Mouse (Mus musculus) lung, adult 2 months (tissue): ENCODE data around the gene Hist1h3e.

Experiments
- CTCF ChIP-seq: fragments of 200-500 bp; IDR thresholded peaks from 2 replicates; pipeline ENCODE4 v1.5.1; 2011; ENCODE audit warnings: mild to moderate bottlenecking, low read length, control low read depth; ENCODE audit not compliant: insufficient read depth
- POLR2A ChIP-seq: fragments of 200-500 bp; IDR thresholded peaks from 2 replicates; pipeline ENCODE4 v1.6.1; 2011; ENCODE audit warnings: low read depth, mild to moderate bottlenecking, control low read depth, low read length, borderline replicate concordance; ENCODE audit errors: extremely low read depth

DNA sequence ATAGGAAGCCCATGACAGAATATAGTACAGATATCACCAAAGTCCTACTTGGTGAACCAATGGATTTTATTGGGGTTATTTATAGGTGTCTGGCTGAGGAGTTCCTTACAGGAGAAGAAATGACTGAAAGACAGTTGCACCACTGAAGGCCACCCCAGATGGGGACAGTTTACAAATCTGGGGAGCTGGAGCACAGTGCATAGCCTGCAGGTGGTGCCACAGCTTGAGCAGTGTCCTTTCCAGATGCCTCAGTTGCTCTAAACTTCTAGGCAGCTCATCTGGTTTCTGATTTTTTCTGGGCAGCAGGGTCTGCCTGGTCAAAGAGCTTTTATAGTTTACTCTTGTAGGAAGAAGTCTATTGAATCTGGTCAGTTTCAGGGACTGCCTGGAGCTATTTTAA, 47.7 kb upstream of the Hist1h3e start:
- TF ChIP-seq CTCF, result no peak
- TF ChIP-seq POLR2A, result no peak
